Mouse (Mus musculus) T-helper 17 cell (primary cell): Measurements from ENCODE around the gene Lmod2.

ENCODE experiments used
- in situ Hi-C, 2 experiments: fragments of 300-600 bp; cut with MboI, MseI; formaldehyde crosslinking; loops; 1 replicate in 1 of 2; 2 replicates in 1 of 2; pipeline ENCODE4 v1.15.1; 2025; ENCODE audit warnings: high pct_unique_total_duplicates in 2 of 2

Lmod2 gene

DNA sequence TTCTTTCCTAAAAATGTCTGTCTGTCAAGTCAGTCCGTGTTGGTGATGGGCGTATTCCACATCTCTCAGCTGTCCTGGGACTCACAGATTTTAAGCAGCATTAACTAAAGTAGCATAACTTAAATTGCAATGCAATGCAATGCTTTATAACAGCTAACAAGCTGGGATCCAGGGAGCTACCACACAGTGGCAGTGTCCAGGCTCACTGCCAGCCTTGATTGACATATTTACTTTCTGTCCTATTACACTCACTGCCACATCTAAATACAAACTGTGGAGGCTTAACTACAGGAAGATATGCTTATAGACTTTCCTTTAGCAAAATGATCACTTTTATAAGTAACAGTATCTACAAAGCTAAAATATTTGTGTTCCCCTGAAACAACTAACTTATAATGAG lies 38.3 kb downstream of the Lmod2 start:
- in situ Hi-C loops, result loop anchor here in 1 of 2 experiments (10.0 kb wide), 1 partner anchor 111 kb away; the partner anchor contains the start of genes Asb15 and Ndufa5

GRCm38 (mm10) chr6:24641286-24641685 lies 43.7 kb downstream of the Lmod2 start:
- in situ Hi-C loops, result no loop called here

DNA sequence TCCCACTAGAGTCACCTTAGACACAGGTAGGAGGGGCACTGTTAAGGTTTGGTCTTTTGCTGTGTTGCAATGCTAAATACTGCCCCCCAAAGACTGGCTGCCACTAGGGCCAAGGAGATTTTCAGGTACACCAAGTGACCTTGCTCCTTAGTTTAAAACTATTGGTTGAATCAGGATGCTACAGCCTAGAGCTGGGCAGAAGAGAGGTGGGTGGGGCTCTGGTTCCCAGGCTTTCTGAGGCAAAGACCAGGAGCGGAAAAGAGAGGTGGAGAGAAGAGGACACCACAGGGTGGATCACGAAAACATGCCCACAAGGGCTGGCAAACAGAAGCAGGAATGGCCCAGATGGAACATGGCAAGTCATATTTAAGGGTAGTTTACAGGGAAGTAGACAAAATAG lies 44.6 kb downstream of the Lmod2 start:
- in situ Hi-C loops, result no loop called here

DNA sequence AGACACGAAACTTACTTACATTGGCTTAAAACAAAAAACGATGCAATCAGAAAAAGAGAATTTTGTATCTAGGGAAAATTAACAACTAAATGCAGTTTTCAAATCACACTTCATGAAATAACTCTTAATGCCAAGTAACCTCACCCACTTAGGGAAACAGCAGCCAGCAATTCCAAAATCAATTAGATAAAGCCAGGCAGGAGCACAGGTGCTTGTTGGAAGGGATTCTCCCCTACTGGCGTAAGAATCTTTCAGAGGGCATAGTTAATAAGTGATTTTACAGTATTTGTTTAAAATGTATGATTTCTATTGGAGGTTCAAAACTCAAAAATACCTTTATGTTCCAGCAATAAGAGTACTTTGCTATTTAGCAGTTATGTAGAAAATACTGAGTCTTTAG lies 45.4 kb downstream of the Lmod2 start:
- in situ Hi-C loops, result no loop called here

- in situ Hi-C loops, result no loop called here
Observed at GRCm38 (mm10) chr6:24645346-24646053, 47.9 kb downstream of the Lmod2 start.

GRCm38 (mm10) chr6:24647103-24647691 lies 49.6 kb downstream of the Lmod2 start:
- in situ Hi-C loops, result no loop called here

DNA sequence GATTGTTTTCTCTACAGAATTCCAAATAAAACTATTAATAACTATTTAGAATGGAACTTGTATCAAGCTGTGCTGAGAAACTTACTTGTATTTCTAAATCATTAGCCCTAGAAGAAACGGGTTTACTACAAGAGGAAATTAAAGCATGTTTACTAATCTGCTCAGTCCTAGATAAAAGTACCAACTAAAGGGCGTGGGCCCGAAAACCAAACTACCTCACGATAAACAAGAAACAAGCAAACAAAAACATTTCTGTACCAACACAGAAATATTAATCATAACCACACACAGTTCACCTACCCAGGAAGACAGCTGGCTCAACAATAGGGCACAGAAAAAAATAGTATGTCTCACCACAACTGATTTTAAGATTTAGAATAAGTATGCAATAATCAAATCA lies 50.8 kb downstream of the Lmod2 start:
- in situ Hi-C loops, result no loop called here

GRCm38 (mm10) chr6:24650719-24651118 lies 53.2 kb downstream of the Lmod2 start:
- in situ Hi-C loops, result no loop called here

DNA sequence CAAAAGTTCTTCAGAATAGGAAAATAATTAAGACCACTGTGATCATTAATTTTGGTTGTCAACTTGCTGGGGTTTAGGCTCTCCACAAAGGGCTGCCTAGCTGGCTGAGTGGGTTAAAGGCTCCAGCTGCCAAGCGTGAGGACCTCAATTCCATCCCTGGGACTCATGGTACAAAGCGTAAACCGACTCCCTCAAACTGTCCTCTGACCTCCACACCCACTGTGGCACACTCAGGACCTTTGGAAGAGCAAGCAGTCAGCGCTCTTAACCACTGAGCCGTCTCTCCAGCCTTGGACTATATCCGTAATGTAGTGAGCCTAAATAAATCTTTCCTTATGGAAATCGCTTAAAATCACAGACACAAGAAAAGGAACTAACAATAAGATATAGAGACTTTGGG lies 54.0 kb downstream of the Lmod2 start:
- in situ Hi-C loops, result no loop called here
